Mouse (Mus musculus) cerebellum, adult 2 months (tissue): Measurements from ENCODE around the gene Rassf2.

Experiments used
- CTCF ChIP-seq: fragments of 200-500 bp; IDR thresholded peaks from 2 replicates; pipeline ENCODE4 v1.5.1; 2011; ENCODE audit warnings: low read depth, mild to moderate bottlenecking, control low read depth, low read length, moderate library complexity, borderline replicate concordance; ENCODE audit not compliant: insufficient read depth
- POLR2A ChIP-seq: fragments of 200-500 bp; IDR thresholded peaks from 2 replicates; pipeline ENCODE4 v1.6.1; 2011; ENCODE audit warnings: low read length, control low read depth, borderline replicate concordance; ENCODE audit not compliant: insufficient read depth

DNA sequence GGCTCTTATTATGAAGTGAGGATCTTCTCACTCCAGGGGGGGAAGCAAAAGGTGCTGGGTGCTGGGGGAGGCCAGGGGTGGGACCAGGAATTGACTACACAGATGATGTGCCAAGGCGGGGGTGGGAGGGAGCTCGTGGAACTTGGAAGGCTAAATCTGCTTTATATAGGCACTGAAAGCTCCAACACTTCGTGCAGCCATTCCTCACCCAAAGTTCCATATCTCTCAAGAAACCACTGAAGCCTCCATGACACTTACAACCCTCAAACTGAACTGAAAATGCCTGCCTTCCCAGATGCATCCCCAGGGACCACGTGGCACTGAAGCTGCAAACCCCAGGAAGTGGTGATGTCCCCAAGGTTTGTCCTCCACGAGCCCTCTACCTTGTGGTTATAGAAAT is 26.1 kb downstream of the Rassf2 start:
- TF ChIP-seq CTCF (no peak), POLR2A (no peak)
